Mouse (Mus musculus): ENCODE measurements around the gene Adad2.

DNA sequence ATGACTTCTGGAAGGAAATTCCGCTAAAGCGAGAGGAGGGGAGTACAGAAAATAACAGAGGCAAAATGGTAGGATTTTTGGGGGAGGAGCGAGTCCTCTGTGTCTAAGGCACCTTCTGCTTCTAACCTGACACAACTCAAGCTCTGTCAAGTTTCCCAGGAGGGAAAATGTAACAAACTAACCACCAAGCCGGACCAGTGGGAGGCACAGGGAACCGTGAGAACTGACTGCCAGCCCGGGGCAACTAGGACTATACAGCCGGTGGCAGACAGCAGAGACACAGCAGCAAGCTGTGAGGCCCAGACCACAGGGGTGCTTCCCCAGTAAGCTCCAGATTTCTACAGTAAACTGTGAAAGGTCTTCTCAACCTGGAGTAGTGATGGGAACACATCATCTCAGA lies 43.6 kb upstream of the Adad2 start:
- TF ChIP-seq CTCF (IDR thresholded peaks at IDR 0.05; ENCODE audit: extremely low read depth, insufficient read depth, insufficient read length, insufficient replicate concordance) (no peak), POLR2A (IDR thresholded peaks at IDR 0.05; ENCODE audit: low read depth, low read length) (no peak)

All from spleen, adult 2 months (tissue).